Mouse (Mus musculus) neural tube, embryonic 14.5 days (tissue): ENCODE measurements around the gene Nme8. TPM values are rescaled to one million over a fixed set of nuclear protein-coding genes. Genes with fewer than 3 reads are reported as not detected.

Experiments used
- ATAC-seq: fragments of 200-750 bp; cut with Nextera tagmentation; 2 replicates; pipeline ENCODE4 v1.8.0; 2017; ENCODE audit warnings: low read depth, mild to moderate bottlenecking, moderate TSS enrichment, moderate library complexity
- H3K27ac ChIP-seq: fragments of 300-500 bp; sonication (generic); 2 replicates; pipeline ENCODE4 v1.5.1; 2014; ENCODE audit warnings: low read depth, mild to moderate bottlenecking, control low read depth, low read length, moderate library complexity, mixed read lengths
- H3K27me3 ChIP-seq: fragments of 300-500 bp; sonication (generic); 2 replicates; pipeline ENCODE4 v1.6.1; 2014; ENCODE audit warnings: low read length; ENCODE audit not compliant: control insufficient read depth, insufficient read depth
- H3K36me3 ChIP-seq: fragments of 300-500 bp; sonication (generic); 2 replicates; pipeline ENCODE4 v1.6.1; 2014; ENCODE audit warnings: low read length, mixed read lengths; ENCODE audit not compliant: control insufficient read depth, insufficient read depth
- H3K4me1 ChIP-seq: fragments of 300-500 bp; sonication (generic); 2 replicates; pipeline ENCODE4 v1.6.1; 2014; ENCODE audit warnings: low read length; ENCODE audit not compliant: control insufficient read depth, insufficient read depth
- H3K4me2 ChIP-seq: fragments of 300-500 bp; sonication (generic); 2 replicates; pipeline ENCODE4 v1.6.1; 2014; ENCODE audit warnings: mild to moderate bottlenecking, low read depth, low read length, control low read depth
- H3K4me3 ChIP-seq: fragments of 300-500 bp; sonication (generic); 2 replicates; pipeline ENCODE4 v1.5.1; 2014; ENCODE audit warnings: low read depth, low read length, control low read depth, mixed read lengths
- H3K9ac ChIP-seq: fragments of 300-500 bp; sonication (generic); replicated peaks from 2 replicates; pipeline ENCODE4 v1.6.1; 2014; ENCODE audit warnings: low read depth, mild to moderate bottlenecking, control low read depth, low read length, mixed read lengths
- H3K9me3 ChIP-seq: fragments of 300-500 bp; sonication (generic); 2 replicates; pipeline ENCODE4 v1.6.1; 2016; ENCODE audit warnings: low read length; ENCODE audit not compliant: control insufficient read depth
- WGBS: fragments of 180-500 bp; shearing (Covaris S2); extraction: QIAGEN DNeasy Blood & Tissue Kit; methylation state at CpG from one replicate; pipeline ENCODE4 v1.1.7; 2014; 5-methylcytosine and 5-hydroxymethylcytosine counted together
- polyA plus RNA-seq: library from polyadenylated mRNA; unstranded; fragments of >200 nt; fragmentation: Nextera tagmentation; extraction: Ambion mirVana; gene quantifications from 2 replicates; pipeline ENCODE4 v1.2.1, GENCODE M21; 2014

Gene Nme8
- not detected in 2 replicates for polyA plus RNA-seq

GRCm38 (mm10) chr13:19697790-19698189, at the start of gene Nme8:
TSS of gene Nme8 (minus strand) at chr13:19697794.
- no peak for ATAC-seq
- Histone ChIP-seq H3K4me1 (no peaks in the 10 kb centered on the region), H3K4me2 (no peak within 1 kb of the TSS), H3K27me3 (no peaks in the 10 kb centered on the region), H3K9ac (no peak within 1 kb of the TSS), H3K36me3 (no peaks in the 10 kb centered on the region), H3K4me3 (no peak within 1 kb of the TSS), H3K9me3 (no peaks in the 10 kb centered on the region), H3K27ac (no peak within 1 kb of the TSS)
- WGBS: 26% methylated on average over 7 of the region's 7 CpGs

GRCm38 (mm10) chr13:19745741-19746140, 48.1 kb upstream of the Nme8 start:
- no peaks in the 10 kb centered on the region for H3K27me3 ChIP-seq
- H3K4me2 ChIP-seq: no peak overlapping the region
- WGBS: 47% methylated on average over 2 of the region's 2 CpGs
- no peaks in the 10 kb centered on the region for H3K4me1 ChIP-seq
- no peak overlapping the region for H3K27ac ChIP-seq
- no peaks in the 10 kb centered on the region for H3K9me3 ChIP-seq
- no peaks in the 10 kb centered on the region for H3K36me3 ChIP-seq
- H3K9ac ChIP-seq: no peak overlapping the region
- no peak for ATAC-seq
- no peak overlapping the region for H3K4me3 ChIP-seq

GRCm38 (mm10) chr13:19744536-19744935, 46.9 kb upstream of the Nme8 start:
- no peak overlapping the region for H3K9ac ChIP-seq
- WGBS: 92% methylated on average over 5 of the region's 5 CpGs
- H3K9me3 ChIP-seq: no peaks in the 10 kb centered on the region
- H3K4me1 ChIP-seq: no peaks in the 10 kb centered on the region
- H3K4me2 ChIP-seq: no peak overlapping the region
- no peak for ATAC-seq
- H3K36me3 ChIP-seq: no peaks in the 10 kb centered on the region
- H3K27me3 ChIP-seq: no peaks in the 10 kb centered on the region
- no peak overlapping the region for H3K4me3 ChIP-seq
- no peak overlapping the region for H3K27ac ChIP-seq

GRCm38 (mm10) chr13:19734597-19734996, 37.0 kb upstream of the Nme8 start:
- H3K9me3 ChIP-seq: no peaks in the 10 kb centered on the region
- 90% methylated on average over 5 of the region's 5 CpGs for WGBS
- no peak for ATAC-seq
- no peaks in the 10 kb centered on the region for H3K36me3 ChIP-seq
- H3K9ac ChIP-seq: no peak overlapping the region
- no peak overlapping the region for H3K4me3 ChIP-seq
- H3K4me2 ChIP-seq: no peak overlapping the region
- H3K4me1 ChIP-seq: no peaks in the 10 kb centered on the region
- no peaks in the 10 kb centered on the region for H3K27me3 ChIP-seq
- H3K27ac ChIP-seq: no peak overlapping the region

GRCm38 (mm10) chr13:19730826-19731225, 33.2 kb upstream of the Nme8 start:
- no peak overlapping the region for H3K4me2 ChIP-seq
- no peaks in the 10 kb centered on the region for H3K36me3 ChIP-seq
- H3K9ac ChIP-seq: no peak overlapping the region
- no peaks in the 10 kb centered on the region for H3K9me3 ChIP-seq
- no peaks in the 10 kb centered on the region for H3K27me3 ChIP-seq
- no peak overlapping the region for H3K27ac ChIP-seq
- ATAC-seq: no peak
- no peaks in the 10 kb centered on the region for H3K4me1 ChIP-seq
- WGBS: 78% methylated on average over 2 of the region's 2 CpGs
- H3K4me3 ChIP-seq: no peak overlapping the region

- no peaks in the 10 kb centered on the region for H3K9me3 ChIP-seq
- no peaks in the 10 kb centered on the region for H3K4me1 ChIP-seq
- H3K4me2 ChIP-seq: no peak overlapping the region
- no peaks in the 10 kb centered on the region for H3K36me3 ChIP-seq
- no peak for ATAC-seq
- H3K4me3 ChIP-seq: no peak overlapping the region
- H3K9ac ChIP-seq: no peak overlapping the region
- H3K27me3 ChIP-seq: no peaks in the 10 kb centered on the region
- no peak overlapping the region for H3K27ac ChIP-seq
- WGBS: 53% methylated on average over 5 of the region's 5 CpGs
Measured at GRCm38 (mm10) chr13:19718954-19719353, 21.4 kb upstream of the Nme8 start.

GRCm38 (mm10) chr13:19717201-19717600, 19.6 kb upstream of the Nme8 start:
- ATAC-seq: no peak

GRCm38 (mm10) chr13:19703806-19704205, 6.2 kb upstream of the Nme8 start:
- no peak overlapping the region for H3K4me2 ChIP-seq
- no peak for ATAC-seq
- no peaks in the 10 kb centered on the region for H3K27me3 ChIP-seq
- no peaks in the 10 kb centered on the region for H3K36me3 ChIP-seq
- no peak overlapping the region for H3K9ac ChIP-seq
- no peaks in the 10 kb centered on the region for H3K4me1 ChIP-seq
- H3K4me3 ChIP-seq: no peak overlapping the region
- no peak overlapping the region for H3K27ac ChIP-seq
- no peaks in the 10 kb centered on the region for H3K9me3 ChIP-seq
- WGBS: 42% methylated on average over 4 of the region's 4 CpGs

More at GRCm38 (mm10) chr13:19717201-19717600, 19.6 kb upstream of the Nme8 start:
- no peaks in the 10 kb centered on the region for H3K27me3 ChIP-seq
- H3K27ac ChIP-seq: no peak overlapping the region
- H3K4me1 ChIP-seq: no peaks in the 10 kb centered on the region
- H3K9ac ChIP-seq: no peak overlapping the region
- H3K4me3 ChIP-seq: no peak overlapping the region
- H3K4me2 ChIP-seq: no peak overlapping the region
- no peaks in the 10 kb centered on the region for H3K9me3 ChIP-seq
- H3K36me3 ChIP-seq: no peaks in the 10 kb centered on the region
- WGBS: 73% methylated on average over 2 of the region's 2 CpGs

- H3K4me3 ChIP-seq: no peak overlapping the region
Measured at GRCm38 (mm10) chr13:19701443-19702078, 4.0 kb upstream of the Nme8 start.

More at GRCm38 (mm10) chr13:19701443-19702078, 4.0 kb upstream of the Nme8 start:
- Histone ChIP-seq H3K9me3 (no peaks in the 10 kb centered on the region), H3K36me3 (no peaks in the 10 kb centered on the region), H3K4me2 (0 out of 2 replicates have a peak overlapping the region, but pooled peaks have one; percentile 12), H3K4me1 (no peaks in the 10 kb centered on the region), H3K27me3 (no peaks in the 10 kb centered on the region), H3K9ac (no peak overlapping the region), H3K27ac (no peak overlapping the region)
- WGBS: 60% methylated on average over 11 of the region's 11 CpGs
- ATAC-seq: peak; percentile 80
